Mouse (Mus musculus) mesoderm, embryonic 11.5 days (tissue): ENCODE results near the gene Mpc2.
A peak's percentile ranks its signal among the peaks of the same experiment; 100 is the strongest.

Source experiments
- DNase-seq: peaks from one replicate; pipeline ENCODE4 v3.0.0-alpha.2; 2012; ENCODE audit warnings: low read depth, low spot score

Gene Mpc2

GRCm38 (mm10) chr1:165503307-165504024 is 43.0 kb downstream of the Mpc2 start:
- DNase-seq: peak; percentile 28

GRCm38 (mm10) chr1:165506303-165506702 is 45.9 kb downstream of the Mpc2 start:
- no peak for DNase-seq

- DNase-seq: no peak
Measured at GRCm38 (mm10) chr1:165510161-165510560, 49.7 kb downstream of the Mpc2 start.

- no peak for DNase-seq
Measured at GRCm38 (mm10) chr1:165520716-165521115, 60.3 kb downstream of the Mpc2 start.
